Mouse (Mus musculus) neural tube, embryonic 13.5 days (tissue): ENCODE results near the gene Cyth2. TPM values are rescaled to one million over a fixed set of nuclear protein-coding genes. Genes with fewer than 3 reads are reported as not detected.
A peak's percentile ranks its signal among the peaks of the same experiment; 100 is the strongest.

ENCODE experiments used
- ATAC-seq: fragments of 200-750 bp; cut with Nextera tagmentation; 2 replicates; pipeline ENCODE4 v1.8.0; 2017; ENCODE audit warnings: low read depth, mild to moderate bottlenecking, moderate TSS enrichment, moderate library complexity
- H3K27ac ChIP-seq: fragments of 300-500 bp; sonication (generic); replicated peaks from 2 replicates; pipeline ENCODE4 v1.5.1; 2015; ENCODE audit warnings: moderate library complexity, mild to moderate bottlenecking, inconsistent platforms
- H3K27me3 ChIP-seq: fragments of 300-500 bp; sonication (generic); 2 replicates; pipeline ENCODE4 v1.6.1; 2015; ENCODE audit warnings: mild to moderate bottlenecking, inconsistent platforms
- H3K36me3 ChIP-seq: fragments of 300-500 bp; sonication (generic); 2 replicates; pipeline ENCODE4 v1.6.1; 2015; ENCODE audit warnings: mild to moderate bottlenecking, inconsistent platforms
- H3K4me1 ChIP-seq: fragments of 300-500 bp; sonication (generic); replicated peaks from 2 replicates; pipeline ENCODE4 v1.6.1; 2015; ENCODE audit warnings: inconsistent platforms
- H3K4me2 ChIP-seq: fragments of 300-500 bp; sonication (generic); 2 replicates; pipeline ENCODE4 v1.6.1; 2015; ENCODE audit warnings: inconsistent platforms, mild to moderate bottlenecking, moderate library complexity
- H3K4me3 ChIP-seq: fragments of 300-500 bp; sonication (generic); 2 replicates; pipeline ENCODE4 v1.5.1; 2015; ENCODE audit warnings: mild to moderate bottlenecking, inconsistent platforms
- H3K9ac ChIP-seq: fragments of 300-500 bp; sonication (generic); 2 replicates; pipeline ENCODE4 v1.6.1; 2015; ENCODE audit warnings: moderate library complexity, mild to moderate bottlenecking, inconsistent platforms
- H3K9me3 ChIP-seq: fragments of 300-500 bp; sonication (generic); 2 replicates; pipeline ENCODE4 v1.6.1; 2016; ENCODE audit warnings: inconsistent platforms
- WGBS: fragments of 180-500 bp; shearing (Covaris S2); methylation state at CpG from one replicate; pipeline ENCODE4 v1.1.7; 2015; 5-methylcytosine and 5-hydroxymethylcytosine counted together
- polyA plus RNA-seq: library from polyadenylated mRNA; unstranded; fragments of >200 nt; fragmentation: Nextera tagmentation; extraction: Ambion mirVana; gene quantifications from 2 replicates; pipeline ENCODE4 v1.2.1, GENCODE M21; 2015

Cyth2 gene
- polyA plus RNA-seq, 1 experiment from 2014 or later: 303 TPM

DNA sequence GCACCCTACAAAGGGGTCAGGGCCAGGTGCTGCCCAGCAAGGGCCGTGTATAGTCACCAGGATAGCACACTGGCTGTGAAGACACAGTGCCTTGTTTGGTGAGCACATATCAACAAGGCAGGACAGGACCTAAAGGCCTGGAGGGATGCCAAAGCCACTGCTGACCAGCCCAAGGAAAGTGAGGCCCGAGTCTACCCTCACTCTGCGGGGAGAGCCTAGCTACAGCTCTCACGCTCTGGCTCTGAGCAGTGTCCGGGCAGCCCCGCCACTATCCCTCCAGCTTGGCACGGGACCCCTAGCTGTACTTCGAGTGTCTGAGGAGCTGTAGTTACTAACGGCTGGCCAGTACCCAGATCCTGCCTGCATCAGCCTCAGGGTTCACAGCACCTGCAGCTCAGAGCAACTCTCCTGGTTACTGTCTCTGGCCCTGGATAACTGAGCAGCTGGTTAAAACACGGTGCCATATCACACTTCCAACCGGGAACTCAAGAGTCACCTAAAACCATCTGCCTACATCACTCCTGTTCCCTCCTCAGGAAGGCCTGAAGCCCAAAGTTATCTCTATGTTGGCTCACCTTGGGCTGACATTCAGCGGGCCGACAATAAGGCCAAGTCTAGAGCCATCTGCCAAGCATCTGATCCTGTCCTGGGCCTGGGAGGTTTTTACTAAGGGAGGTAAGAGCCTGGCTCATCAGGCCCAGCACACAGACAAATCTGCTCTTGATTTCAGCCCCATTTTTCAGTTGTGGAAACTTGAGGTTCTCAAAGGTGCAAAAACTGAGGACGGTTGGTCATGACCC, 4.9 kb downstream of the Cyth2 start:
- H3K9me3 ChIP-seq: no peaks in the 10 kb centered on the region
- ATAC-seq: no peak
- 88% methylated on average over 14 of the region's 14 CpGs for WGBS
- H3K4me2 ChIP-seq: no peak overlapping the region
- peaks cover 53% of the 10 kb centered on the region for H3K4me1 ChIP-seq
- H3K4me3 ChIP-seq: no peak overlapping the region
- peak overlapping the region; percentile 34; the same call in 1 of the 2 replicates for H3K9ac ChIP-seq
- H3K27ac ChIP-seq: no peak overlapping the region; the same call in 1 of the 2 replicates
- H3K27me3 ChIP-seq: no peaks in the 10 kb centered on the region
- peaks cover 71% of the 10 kb centered on the region for H3K36me3 ChIP-seq

DNA sequence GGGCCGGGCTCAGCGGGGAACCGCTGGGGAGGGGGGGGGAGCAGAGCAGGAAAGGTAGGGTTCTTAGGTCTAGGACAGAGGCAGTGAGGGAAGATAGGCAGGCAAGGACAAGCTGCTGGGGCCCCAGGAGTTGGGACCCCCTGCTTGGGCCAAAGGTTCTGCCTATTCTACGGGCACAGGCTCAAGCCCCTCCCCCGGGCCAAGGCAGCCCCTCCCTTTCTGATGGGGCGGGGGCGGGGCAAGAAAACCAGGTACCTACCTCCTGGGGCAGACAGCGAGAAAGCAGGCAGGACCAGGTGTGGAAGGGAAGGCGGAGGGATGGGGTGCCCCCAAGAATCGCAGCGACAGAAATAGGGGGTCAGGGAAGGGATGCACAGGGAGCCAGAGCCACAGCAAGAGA, 5.9 kb downstream of the Cyth2 start:
- Histone ChIP-seq H3K4me2 (no peak overlapping the region), H3K4me3 (no peak overlapping the region), H3K4me1 (peaks cover 53% of the 10 kb centered on the region), H3K9ac (0 out of 2 replicates have a peak overlapping the region, but pooled peaks have one; percentile 12), H3K27ac (peak overlapping the region; percentile 42), H3K36me3 (peaks cover 81% of the 10 kb centered on the region), H3K9me3 (no peaks in the 10 kb centered on the region), H3K27me3 (no peaks in the 10 kb centered on the region)
- ATAC-seq: no peak
- 52% methylated on average over 11 of the region's 11 CpGs for WGBS

DNA sequence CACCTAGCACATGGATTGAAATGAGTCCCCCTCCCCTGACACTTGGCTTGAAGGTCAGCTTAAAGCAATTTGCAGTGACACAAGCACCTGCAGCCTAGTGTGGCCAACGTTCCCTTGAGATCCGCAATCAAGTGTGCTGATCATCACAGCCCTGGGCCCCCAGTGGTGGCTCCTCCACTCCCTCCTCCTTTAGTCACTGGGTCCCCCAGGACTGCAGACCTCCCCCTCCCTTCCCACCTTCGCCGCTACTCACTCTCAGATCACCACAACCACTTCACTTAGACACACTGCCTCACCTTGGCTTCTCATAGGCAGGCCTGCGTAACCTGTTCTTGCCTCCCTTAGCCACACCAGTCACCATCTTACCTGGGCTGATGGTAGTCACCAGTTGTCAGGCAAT, 8.4 kb downstream of the Cyth2 start:
- Histone ChIP-seq H3K9ac (no peak overlapping the region), H3K4me1 (peaks cover 31% of the 10 kb centered on the region)

DNA sequence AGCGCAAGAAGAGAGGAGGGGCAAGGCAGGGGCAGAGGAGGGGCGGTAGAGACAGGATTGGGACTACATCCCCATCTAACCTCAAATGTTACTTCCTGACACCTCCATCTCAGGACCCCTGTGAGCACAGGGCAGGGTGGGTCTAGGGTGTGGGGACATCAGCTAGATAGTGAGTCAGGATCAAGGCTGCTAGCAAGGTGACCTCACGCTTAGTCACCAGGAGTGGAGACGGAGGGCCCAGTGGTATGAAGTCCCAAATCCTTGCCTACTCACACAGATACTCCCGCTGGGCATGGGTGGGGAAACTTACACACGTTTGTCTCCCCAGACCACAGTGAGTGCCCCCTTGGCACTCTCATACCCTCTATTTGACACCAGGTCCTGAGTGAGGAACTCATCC, 11.8 kb downstream of the Cyth2 start:
- no peak overlapping the region for H3K4me2 ChIP-seq
- no peak overlapping the region for H3K4me3 ChIP-seq
- H3K27ac ChIP-seq: no peak overlapping the region
- no peaks in the 10 kb centered on the region for H3K9me3 ChIP-seq
- ATAC-seq: no peak
- H3K36me3 ChIP-seq: peaks cover 75% of the 10 kb centered on the region
- no peak overlapping the region for H3K9ac ChIP-seq
- H3K27me3 ChIP-seq: peaks cover 2% of the 10 kb centered on the region
- WGBS: 94% methylated on average over 6 of the region's 6 CpGs
- H3K4me1 ChIP-seq: peaks cover 27% of the 10 kb centered on the region

More for the DNA sequence above, 8.4 kb downstream of the Cyth2 start:
- Histone ChIP-seq H3K36me3 (peaks cover 85% of the 10 kb centered on the region), H3K4me2 (no peak overlapping the region), H3K27me3 (no peaks in the 10 kb centered on the region), H3K9me3 (no peaks in the 10 kb centered on the region), H3K27ac (peak overlapping the region; percentile 71), H3K4me3 (no peak overlapping the region)
- no peak for ATAC-seq
- WGBS: 64% methylated on average over 5 of the region's 5 CpGs

DNA sequence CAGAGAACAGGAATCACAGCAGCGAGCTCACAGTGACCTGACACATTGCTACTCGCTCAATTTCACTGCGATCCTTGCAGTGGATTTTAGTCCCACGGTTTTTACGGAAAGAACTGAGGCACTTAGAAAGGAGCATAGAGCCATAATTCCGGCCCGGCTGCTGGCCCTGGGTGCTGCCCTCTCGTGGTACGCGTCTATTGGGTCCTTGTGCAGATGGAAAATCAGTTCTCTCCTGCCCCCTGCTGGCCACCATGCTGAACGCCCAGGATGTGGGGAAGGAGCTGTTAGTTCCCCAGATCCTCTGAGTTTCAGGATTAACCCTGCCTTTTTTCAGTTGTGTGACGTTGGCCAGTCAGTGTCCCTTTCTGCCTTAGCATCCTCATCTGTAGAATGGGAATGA, 13.0 kb downstream of the Cyth2 start:
- H3K36me3 ChIP-seq: peaks cover 75% of the 10 kb centered on the region
- peak; percentile 60 for ATAC-seq
- H3K27me3 ChIP-seq: peaks cover 14% of the 10 kb centered on the region
- peaks cover 30% of the 10 kb centered on the region for H3K4me1 ChIP-seq
- 2% methylated on average over 12 of the region's 12 CpGs for WGBS
- no peak overlapping the region for H3K4me3 ChIP-seq
- H3K4me2 ChIP-seq: peak overlapping the region; percentile 24
- no peak overlapping the region for H3K9ac ChIP-seq
- H3K9me3 ChIP-seq: no peaks in the 10 kb centered on the region
- H3K27ac ChIP-seq: no peak overlapping the region

DNA sequence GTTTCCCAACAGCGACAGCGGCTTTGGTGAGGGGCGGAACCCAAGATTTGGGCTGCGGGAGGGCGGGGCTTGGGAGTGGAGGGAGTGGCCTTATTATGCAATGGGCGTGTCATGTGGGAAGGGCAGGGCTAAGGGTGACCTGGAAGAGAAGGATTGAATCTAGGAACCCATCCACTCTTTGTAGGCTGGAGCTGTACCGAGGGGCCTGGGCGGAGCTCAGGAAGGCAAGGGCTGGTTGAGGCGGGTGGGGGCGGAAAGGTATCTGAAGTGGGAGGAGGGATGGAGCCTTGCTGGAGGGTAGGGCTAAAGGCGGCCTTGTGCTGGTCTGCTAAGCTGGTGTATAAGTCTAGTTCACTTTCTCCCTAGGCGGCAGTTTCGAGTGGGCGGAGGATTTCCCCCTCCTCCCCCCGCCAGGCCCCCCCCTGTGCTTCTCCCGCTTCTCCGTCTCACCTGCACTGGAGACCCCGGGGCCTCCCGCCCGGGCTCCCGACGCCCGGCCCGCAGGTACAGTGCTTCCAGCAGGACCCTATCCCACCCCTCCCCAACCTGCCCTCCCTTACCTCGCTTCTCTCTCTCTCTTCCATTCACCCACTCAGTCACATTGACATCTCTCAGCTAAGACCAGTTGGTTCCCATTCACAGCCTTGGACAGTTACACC, 13.7 kb downstream of the Cyth2 start:
- ATAC-seq: peak; percentile 6; the same call in 1 of the 2 replicates
- Histone ChIP-seq H3K36me3 (peaks cover 76% of the 10 kb centered on the region), H3K9me3 (no peaks in the 10 kb centered on the region), H3K27me3 (peaks cover 21% of the 10 kb centered on the region), H3K4me1 (peaks cover 23% of the 10 kb centered on the region), H3K27ac (no peak overlapping the region), H3K4me2 (peak overlapping the region; percentile 24), H3K4me3 (no peak overlapping the region), H3K9ac (no peak overlapping the region)
- WGBS: 20% methylated on average over 16 of the region's 25 CpGs

DNA sequence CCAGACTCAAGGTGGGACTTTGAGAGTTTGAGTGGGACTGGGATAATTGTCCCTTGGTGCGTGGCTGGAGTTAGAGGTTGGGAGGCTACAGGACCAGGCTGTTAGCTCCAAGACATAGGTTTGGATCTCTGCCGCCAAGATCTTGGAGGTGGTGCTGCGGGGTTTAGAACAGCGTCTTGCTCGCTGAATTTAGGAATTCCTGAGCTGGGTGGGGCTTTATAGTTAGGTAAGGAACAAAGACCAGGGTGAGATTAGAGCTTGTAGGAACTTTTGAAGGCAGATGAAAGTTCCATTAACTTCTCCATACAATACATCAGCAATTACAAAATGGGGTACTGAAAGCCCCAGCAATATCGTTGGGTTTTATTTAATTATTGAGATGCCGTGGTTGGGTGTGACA, 14.4 kb downstream of the Cyth2 start:
- no peaks in the 10 kb centered on the region for H3K9me3 ChIP-seq
- no peak overlapping the region for H3K4me2 ChIP-seq
- peaks cover 83% of the 10 kb centered on the region for H3K36me3 ChIP-seq
- no peak for ATAC-seq
- no peak overlapping the region for H3K4me3 ChIP-seq
- no peak overlapping the region for H3K27ac ChIP-seq
- H3K9ac ChIP-seq: no peak overlapping the region
- peaks cover 23% of the 10 kb centered on the region for H3K4me1 ChIP-seq
- 41% methylated on average over 7 of the region's 7 CpGs for WGBS
- H3K27me3 ChIP-seq: peaks cover 27% of the 10 kb centered on the region

DNA sequence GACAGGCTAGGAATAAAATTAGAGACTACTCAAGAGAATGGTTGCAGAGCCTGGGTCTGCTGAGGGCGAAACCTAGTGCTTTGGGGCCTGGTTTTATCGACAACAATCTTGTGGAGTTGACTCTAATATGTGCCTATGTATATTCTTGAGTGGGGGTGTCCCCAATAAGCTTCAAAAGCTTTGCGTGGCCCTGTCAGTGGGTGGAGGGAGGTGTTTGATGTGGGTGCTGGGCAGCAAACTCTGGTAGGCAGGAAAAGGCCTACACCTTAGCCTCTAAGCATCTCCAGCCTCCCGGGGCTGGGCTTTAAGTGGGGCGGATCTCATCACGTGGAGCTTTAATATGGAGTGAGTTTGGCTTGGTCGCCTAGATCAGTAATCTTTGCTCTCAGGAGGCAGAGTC, 15.4 kb downstream of the Cyth2 start:
- Histone ChIP-seq H3K4me3 (no peak overlapping the region), H3K9ac (no peak overlapping the region), H3K9me3 (no peaks in the 10 kb centered on the region), H3K27me3 (peaks cover 38% of the 10 kb centered on the region), H3K4me2 (peak overlapping the region; percentile 56), H3K27ac (no peak overlapping the region), H3K36me3 (peaks cover 88% of the 10 kb centered on the region), H3K4me1 (peaks cover 23% of the 10 kb centered on the region)
- WGBS: 57% methylated on average over 7 of the region's 7 CpGs
- ATAC-seq: no peak

DNA sequence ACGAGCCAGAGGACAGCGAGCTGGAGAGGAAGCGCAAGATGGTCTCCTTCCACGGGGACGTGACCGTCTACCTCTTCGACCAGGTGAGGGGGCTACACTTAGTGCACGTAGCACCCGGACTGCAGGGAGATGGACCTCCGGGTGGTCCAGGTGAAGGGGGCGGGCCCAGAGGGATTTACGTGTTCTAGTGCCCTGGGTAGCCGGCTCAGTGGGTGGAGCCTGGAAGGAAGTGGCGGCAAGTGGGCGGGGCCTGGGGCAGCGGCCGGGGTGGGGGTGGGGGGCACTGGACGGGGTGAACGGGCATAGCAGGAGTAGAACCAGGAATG, 15.9 kb downstream of the Cyth2 start:
- H3K4me2 ChIP-seq: peak overlapping the region; percentile 56
- peaks cover 88% of the 10 kb centered on the region for H3K36me3 ChIP-seq
- ATAC-seq: no peak
- H3K4me1 ChIP-seq: peaks cover 23% of the 10 kb centered on the region
- no peaks in the 10 kb centered on the region for H3K9me3 ChIP-seq
- WGBS: 3% methylated on average over 19 of the region's 19 CpGs
- peak overlapping the region; percentile 68 for H3K9ac ChIP-seq
- H3K4me3 ChIP-seq: peak overlapping the region; percentile 33
- H3K27ac ChIP-seq: no peak overlapping the region
- peaks cover 41% of the 10 kb centered on the region for H3K27me3 ChIP-seq

DNA sequence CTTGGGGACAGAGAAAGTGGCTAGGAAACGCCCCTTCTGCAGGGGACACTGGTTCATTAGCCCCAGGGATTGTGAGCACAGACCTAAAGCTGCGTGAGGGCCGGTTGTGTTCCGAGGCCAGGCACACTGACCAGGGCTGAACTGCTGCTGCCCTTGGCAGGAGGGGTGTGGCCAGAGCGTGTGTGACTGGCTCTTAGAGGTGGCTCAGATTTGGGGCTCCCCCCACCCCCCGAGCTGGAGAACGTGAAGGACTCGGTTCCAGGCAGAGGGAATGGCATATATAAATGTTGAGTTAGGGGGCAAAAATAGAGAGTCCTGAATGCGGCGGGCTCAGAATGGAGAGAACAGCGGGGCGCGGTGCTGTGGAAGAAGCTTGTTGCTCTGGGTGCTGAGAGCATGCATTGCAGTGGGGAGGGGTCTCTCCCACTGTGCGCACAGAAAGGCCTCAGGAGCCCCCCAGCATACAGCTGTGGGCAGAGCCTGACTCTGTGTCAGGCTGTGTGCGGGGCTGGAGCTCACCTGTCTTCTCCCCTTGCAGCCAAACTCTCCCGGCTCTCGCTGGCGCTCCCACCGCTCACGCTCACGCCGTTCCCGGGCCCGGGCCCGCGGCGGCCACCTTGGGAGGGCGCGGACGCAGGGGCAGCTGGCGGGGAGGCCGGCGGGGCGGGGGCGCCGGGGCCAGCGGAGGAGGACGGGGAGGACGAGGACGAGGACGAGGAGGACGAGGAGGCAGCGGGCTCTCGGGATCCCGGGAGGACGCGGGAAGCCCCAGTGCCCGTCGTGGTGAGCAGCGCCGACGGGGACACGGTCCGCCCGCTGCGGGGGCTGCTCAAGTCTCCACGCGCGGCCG, 16.5 kb downstream of the Cyth2 start:
- peak overlapping the region; percentile 68 for H3K9ac ChIP-seq
- H3K4me3 ChIP-seq: peak overlapping the region; percentile 33
- H3K27me3 ChIP-seq: peaks cover 41% of the 10 kb centered on the region
- no peak for ATAC-seq
- peaks cover 23% of the 10 kb centered on the region for H3K4me1 ChIP-seq
- WGBS: 1% methylated on average over 60 of the region's 60 CpGs
- H3K27ac ChIP-seq: no peak overlapping the region
- H3K9me3 ChIP-seq: no peaks in the 10 kb centered on the region
- H3K4me2 ChIP-seq: peak overlapping the region; percentile 56
- H3K36me3 ChIP-seq: peaks cover 88% of the 10 kb centered on the region

DNA sequence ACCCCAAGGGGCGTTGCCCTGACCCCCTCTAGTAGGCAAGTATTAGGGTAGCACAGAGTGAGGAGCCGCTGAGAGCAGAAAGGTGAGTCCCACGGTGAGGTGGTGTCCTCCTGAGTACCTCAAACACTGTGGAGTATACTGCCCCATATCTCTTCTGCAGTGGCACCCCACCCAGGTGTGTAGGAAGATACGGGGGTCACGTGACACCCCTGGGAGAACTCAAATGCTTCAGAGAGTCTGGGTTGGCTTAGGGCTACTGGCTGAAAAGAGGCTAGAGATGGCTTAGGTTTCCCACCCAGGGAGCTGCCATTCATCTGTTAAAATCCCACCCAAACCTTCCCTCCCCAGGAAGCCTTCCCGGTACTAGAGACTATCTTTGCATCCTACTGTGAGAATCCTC, 17.4 kb downstream of the Cyth2 start:
- Histone ChIP-seq H3K36me3 (peaks cover 88% of the 10 kb centered on the region), H3K9ac (peak overlapping the region; percentile 68), H3K27me3 (peaks cover 41% of the 10 kb centered on the region), H3K4me3 (peak overlapping the region; percentile 33; the same call in 1 of the 2 replicates), H3K4me1 (peaks cover 23% of the 10 kb centered on the region), H3K9me3 (no peaks in the 10 kb centered on the region), H3K27ac (no peak overlapping the region), H3K4me2 (peak overlapping the region; percentile 56; the same call in 1 of the 2 replicates)
- ATAC-seq: no peak
- 49% methylated on average over 6 of the region's 6 CpGs for WGBS

DNA sequence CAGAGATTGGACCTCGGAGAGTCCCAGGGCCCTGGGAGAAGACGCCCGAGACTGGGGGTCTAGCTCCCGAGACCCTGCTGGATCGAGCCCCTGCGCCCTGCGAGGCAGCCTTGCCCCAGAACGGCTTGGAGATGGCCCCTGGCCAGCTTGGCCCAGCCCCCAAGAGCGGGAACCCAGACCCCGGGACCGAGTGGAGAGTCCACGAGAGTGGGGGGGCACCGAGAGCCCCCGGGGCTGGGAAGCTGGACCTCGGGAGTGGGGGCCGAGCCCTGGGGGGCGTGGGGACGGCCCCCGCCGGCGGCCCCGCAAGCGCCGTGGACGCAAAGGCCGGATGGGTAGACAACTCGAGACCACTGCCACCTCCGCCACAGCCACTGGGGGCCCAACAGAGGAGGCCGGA, 19.4 kb downstream of the Cyth2 start:
- Histone ChIP-seq H3K4me3 (no peak overlapping the region), H3K27ac (no peak overlapping the region), H3K4me2 (no peak overlapping the region), H3K9ac (0 out of 2 replicates have a peak overlapping the region, but pooled peaks have one; percentile 12), H3K36me3 (peaks cover 90% of the 10 kb centered on the region), H3K9me3 (no peaks in the 10 kb centered on the region), H3K4me1 (peaks cover 23% of the 10 kb centered on the region), H3K27me3 (peaks cover 41% of the 10 kb centered on the region)
- 93% methylated on average over 29 of the region's 29 CpGs for WGBS
- no peak for ATAC-seq
